Mouse (Mus musculus) midbrain, embryonic 11.5 days (tissue): Measurements from ENCODE around the gene Ckm. TPM values are rescaled to one million over a fixed set of nuclear protein-coding genes. Genes with fewer than 3 reads are reported as not detected.
A peak's percentile ranks its signal among the peaks of the same experiment; 100 is the strongest.

ENCODE experiments used
- ATAC-seq: fragments of 200-750 bp; cut with Nextera tagmentation; 2 replicates; pipeline ENCODE4 v1.8.0; 2017; ENCODE audit warnings: moderate TSS enrichment, moderate library complexity; ENCODE audit not compliant: low FRiP score
- DNase-seq: peaks from one replicate; pipeline ENCODE4 v3.0.0; 2015; ENCODE audit warnings: low spot score; ENCODE audit errors: missing footprints
- H3K27ac ChIP-seq: fragments of 300-500 bp; sonication (generic); 2 replicates; pipeline ENCODE4 v1.5.1; 2014; ENCODE audit warnings: low read depth, low read length
- H3K27me3 ChIP-seq: fragments of 300-500 bp; sonication (generic); 2 replicates; pipeline ENCODE4 v1.6.1; 2014; ENCODE audit warnings: mild to moderate bottlenecking, low read length, moderate library complexity, mixed read lengths; ENCODE audit not compliant: control insufficient read depth, insufficient read depth
- H3K36me3 ChIP-seq: fragments of 300-500 bp; sonication (generic); 2 replicates; pipeline ENCODE4 v1.6.1; 2014; ENCODE audit warnings: mild to moderate bottlenecking, low read length, moderate library complexity, mixed read lengths; ENCODE audit not compliant: control insufficient read depth, insufficient read depth
- H3K4me1 ChIP-seq: fragments of 300-500 bp; sonication (generic); 2 replicates; pipeline ENCODE4 v1.6.1; 2014; ENCODE audit warnings: low read length; ENCODE audit not compliant: control insufficient read depth, insufficient read depth
- H3K4me2 ChIP-seq: fragments of 300-500 bp; sonication (generic); 2 replicates; pipeline ENCODE4 v1.6.1; 2014; ENCODE audit warnings: mild to moderate bottlenecking, moderate library complexity
- H3K4me3 ChIP-seq: fragments of 300-500 bp; sonication (generic); 2 replicates; pipeline ENCODE4 v1.5.1; 2014; ENCODE audit warnings: low read depth, low read length
- H3K9ac ChIP-seq: fragments of 300-500 bp; sonication (generic); 2 replicates; pipeline ENCODE4 v1.6.1; 2014; ENCODE audit warnings: low read length
- H3K9me3 ChIP-seq: fragments of 300-500 bp; sonication (generic); 2 replicates; pipeline ENCODE4 v1.6.1; 2016; ENCODE audit warnings: low read length; ENCODE audit not compliant: control insufficient read depth
- WGBS: fragments of 180-500 bp; shearing (Covaris S2); extraction: QIAGEN DNeasy Blood & Tissue Kit; methylation state at CpG from one replicate; pipeline ENCODE4 v1.1.7; 2014; 5-methylcytosine and 5-hydroxymethylcytosine counted together
- polyA plus RNA-seq: library from polyadenylated mRNA; unstranded; fragments of >200 nt; fragmentation: Nextera tagmentation; extraction: Ambion mirVana; gene quantifications from 2 replicates; pipeline ENCODE4 v1.2.1, GENCODE M21; 2014

Ckm gene
- polyA plus RNA-seq, 1 experiment from 2014 or later, result not detected

DNA sequence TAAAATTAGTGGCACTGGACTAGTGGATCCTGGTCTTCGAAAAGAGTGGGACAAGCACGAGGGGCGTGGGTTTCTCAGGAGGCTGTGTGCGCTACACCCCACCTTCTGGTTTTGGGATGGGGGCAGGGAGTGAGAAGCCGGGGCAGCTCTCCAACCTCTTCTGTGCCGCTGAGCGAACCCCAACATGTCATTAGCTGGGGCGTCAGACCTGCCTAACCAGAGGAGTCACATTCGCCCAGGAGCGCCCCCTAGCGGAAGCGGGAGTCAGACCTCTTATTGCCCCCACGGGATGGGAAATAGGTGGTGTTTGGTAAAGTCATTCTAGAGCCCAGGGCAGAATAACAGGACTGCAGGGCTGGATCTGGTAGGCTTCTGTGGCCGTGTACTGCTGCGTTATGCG lies 42.9 kb upstream of the Ckm start:
- Histone ChIP-seq H3K4me3 (peak overlapping the region; percentile 70), H3K4me1 (peaks cover 27% of the 10 kb centered on the region), H3K4me2 (peak overlapping the region; percentile 83), H3K36me3 (peaks cover 2% of the 10 kb centered on the region; the same call in 1 of the 2 replicates), H3K27ac (no peak overlapping the region; the same call in 1 of the 2 replicates), H3K27me3 (no peaks in the 10 kb centered on the region), H3K9ac (no peak overlapping the region), H3K9me3 (no peaks in the 10 kb centered on the region)
- 12% methylated on average over 16 of the region's 16 CpGs for WGBS
- peak; percentile 95 for DNase-seq
- no peak for ATAC-seq

DNA sequence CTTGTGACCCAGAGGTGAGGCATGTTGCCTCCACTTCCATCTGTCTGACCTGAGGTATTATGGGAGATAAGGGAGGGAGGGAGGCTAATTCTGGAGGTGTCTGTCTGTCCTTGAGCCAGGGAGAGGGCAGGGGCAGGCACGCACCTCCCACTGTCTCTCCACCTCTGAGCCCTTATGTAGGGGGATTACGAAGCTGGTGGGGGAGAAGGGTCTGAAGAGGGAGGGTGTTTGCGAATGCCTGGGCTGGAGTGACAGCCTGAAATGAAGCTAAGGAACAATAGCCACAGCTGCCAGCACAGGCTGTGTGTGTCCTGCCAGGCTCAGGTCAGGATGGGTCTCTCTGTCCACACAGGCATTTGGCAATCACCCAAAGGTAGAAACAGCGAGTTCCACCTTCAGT lies 42.3 kb upstream of the Ckm start:
- Histone ChIP-seq H3K9ac (no peak overlapping the region), H3K27me3 (no peaks in the 10 kb centered on the region), H3K27ac (peak overlapping the region; percentile 27), H3K4me1 (peaks cover 27% of the 10 kb centered on the region), H3K4me2 (peak overlapping the region; percentile 6; the same call in 1 of the 2 replicates), H3K36me3 (no peaks in the 10 kb centered on the region; the same call in 1 of the 2 replicates), H3K4me3 (no peak overlapping the region), H3K9me3 (no peaks in the 10 kb centered on the region)
- WGBS, result 21% methylated on average over 4 of the region's 4 CpGs
- DNase-seq (peak; percentile 84), ATAC-seq (no peak)

GRCm38 (mm10) chr7:19363881-19364280 lies 40.7 kb upstream of the Ckm start:
- ATAC-seq (no peak), DNase-seq (peak; percentile 96)
- 3% methylated on average over 18 of the region's 18 CpGs for WGBS
- Histone ChIP-seq H3K27me3 (no peaks in the 10 kb centered on the region), H3K9ac (no peak overlapping the region), H3K27ac (no peak overlapping the region), H3K4me3 (no peak overlapping the region), H3K4me2 (no peak overlapping the region), H3K4me1 (peaks cover 18% of the 10 kb centered on the region), H3K36me3 (no peaks in the 10 kb centered on the region), H3K9me3 (no peaks in the 10 kb centered on the region)

DNA sequence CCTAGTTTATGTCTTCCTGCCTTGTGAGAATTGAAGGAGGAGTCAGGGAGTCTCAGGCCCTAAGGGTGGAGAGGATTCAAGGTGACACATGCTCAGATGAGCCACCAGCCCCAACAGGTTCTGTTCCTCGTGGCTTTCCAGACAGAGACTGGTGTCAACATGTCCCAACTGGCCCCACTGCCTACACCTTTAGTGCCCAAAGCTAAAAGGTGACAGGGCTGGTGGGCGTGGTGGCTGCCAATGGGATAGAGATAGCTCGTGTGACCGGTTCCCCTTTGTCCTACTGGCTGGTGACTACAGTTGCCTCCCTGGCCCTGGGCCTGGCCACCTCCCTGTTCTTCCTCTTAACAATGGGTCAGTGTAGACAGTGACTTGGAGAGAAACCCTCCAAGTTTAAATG lies 39.2 kb upstream of the Ckm start:
- WGBS, result 75% methylated on average over 4 of the region's 4 CpGs
- ATAC-seq (no peak), DNase-seq (no peak)
- H3K9me3 ChIP-seq, result no peaks in the 10 kb centered on the region
- H3K9ac ChIP-seq, result no peak overlapping the region
- no peak overlapping the region for H3K4me3 ChIP-seq
- no peak overlapping the region for H3K27ac ChIP-seq
- no peak overlapping the region for H3K4me2 ChIP-seq
- H3K27me3 ChIP-seq, result no peaks in the 10 kb centered on the region
- peaks cover 18% of the 10 kb centered on the region for H3K4me1 ChIP-seq
- H3K36me3 ChIP-seq, result no peaks in the 10 kb centered on the region

DNA sequence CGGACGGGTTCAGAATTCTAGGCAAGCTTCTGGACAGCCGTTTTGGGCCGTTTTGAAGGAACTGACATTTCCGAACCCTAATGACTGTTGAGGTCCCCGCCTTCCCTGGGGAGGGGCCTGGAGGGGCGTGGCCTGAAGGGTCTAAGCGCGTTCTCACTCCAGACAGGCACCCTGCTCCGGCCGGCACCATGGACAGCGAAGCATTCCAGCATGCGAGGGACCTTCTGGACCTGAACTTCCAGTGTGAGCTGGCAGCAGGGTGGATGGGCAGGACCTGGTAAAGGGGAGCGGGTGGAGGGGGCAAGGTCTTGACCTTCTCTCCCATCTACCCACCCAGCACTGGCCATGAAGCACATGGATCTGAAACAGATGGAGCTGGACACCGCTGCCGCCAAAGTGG lies 36.2 kb upstream of the Ckm start:
- Histone ChIP-seq H3K4me2 (no peak overlapping the region), H3K36me3 (no peaks in the 10 kb centered on the region), H3K27ac (no peak overlapping the region), H3K4me1 (no peaks in the 10 kb centered on the region; the same call in 1 of the 2 replicates), H3K27me3 (no peaks in the 10 kb centered on the region), H3K4me3 (no peak overlapping the region), H3K9ac (no peak overlapping the region), H3K9me3 (no peaks in the 10 kb centered on the region)
- peak; percentile 75 for DNase-seq
- WGBS, result 25% methylated on average over 16 of the region's 16 CpGs
- no peak for ATAC-seq

DNA sequence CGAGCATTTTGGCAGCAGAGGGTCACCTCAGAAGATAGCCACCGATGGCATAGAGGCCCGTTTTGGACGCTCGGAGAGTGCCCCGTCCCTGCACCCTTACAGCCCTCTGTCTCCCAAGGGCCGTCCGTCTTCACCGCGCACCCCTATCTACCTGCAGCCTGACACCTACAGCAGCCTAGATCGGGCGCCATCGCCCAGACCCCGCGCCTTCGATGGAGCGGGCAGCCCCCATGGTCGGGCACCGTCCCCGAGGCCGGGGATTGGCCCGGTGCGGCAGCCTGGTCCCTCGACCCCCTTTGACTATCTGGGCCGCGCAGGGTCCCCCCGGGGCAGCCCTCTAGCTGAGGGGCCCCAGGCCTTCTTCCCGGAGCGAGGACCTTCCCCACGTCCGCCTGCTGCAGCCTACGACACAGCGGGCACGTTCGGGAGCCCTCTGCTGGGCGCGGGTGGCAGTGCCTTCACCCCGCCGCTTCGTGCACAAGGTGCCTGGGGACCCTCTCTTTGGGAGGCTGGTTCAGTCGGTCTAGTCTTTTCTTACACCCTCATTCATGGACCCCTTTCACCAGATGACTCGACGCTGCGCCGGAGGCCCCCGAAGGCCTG lies 34.7 kb upstream of the Ckm start:
- peak overlapping the region; percentile 37 for H3K4me3 ChIP-seq
- peak overlapping the region; percentile 50 for H3K4me2 ChIP-seq
- H3K9me3 ChIP-seq, result no peaks in the 10 kb centered on the region
- no peaks in the 10 kb centered on the region for H3K4me1 ChIP-seq
- ATAC-seq (peak; percentile 91), DNase-seq (peak; percentile 98)
- 11% methylated on average over 46 of the region's 46 CpGs for WGBS
- H3K36me3 ChIP-seq, result no peaks in the 10 kb centered on the region
- H3K9ac ChIP-seq, result peak overlapping the region; percentile 71
- no peaks in the 10 kb centered on the region for H3K27me3 ChIP-seq
- no peak overlapping the region for H3K27ac ChIP-seq

- 82% methylated on average over 2 of the region's 2 CpGs for WGBS
Observed at GRCm38 (mm10) chr7:19373367-19373766, 31.2 kb upstream of the Ckm start.

DNA sequence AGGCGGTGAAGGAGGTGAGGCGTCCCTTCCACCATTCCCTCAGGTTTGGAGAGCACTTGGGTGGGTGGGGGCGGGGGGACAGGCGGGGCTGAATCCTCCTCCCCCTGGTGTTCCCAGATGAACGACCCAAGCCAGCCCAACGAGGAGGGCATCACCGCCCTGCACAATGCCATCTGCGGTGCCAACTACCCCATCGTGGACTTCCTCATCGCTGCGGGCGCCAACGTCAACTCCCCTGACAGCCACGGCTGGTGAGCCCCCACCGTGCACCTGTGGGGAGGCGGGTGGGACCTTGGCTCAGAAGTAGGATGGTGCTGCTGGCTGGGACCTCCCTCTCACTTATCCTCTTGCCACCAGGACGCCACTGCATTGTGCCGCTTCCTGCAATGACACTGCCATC lies 29.2 kb upstream of the Ckm start:
- WGBS, result 83% methylated on average over 18 of the region's 18 CpGs
- ATAC-seq (no peak), DNase-seq (peak; percentile 31)
- H3K4me1 ChIP-seq, result no peaks in the 10 kb centered on the region
- no peak overlapping the region for H3K4me3 ChIP-seq
- no peak overlapping the region for H3K27ac ChIP-seq
- no peak overlapping the region for H3K4me2 ChIP-seq
- H3K36me3 ChIP-seq, result no peaks in the 10 kb centered on the region; the same call in 1 of the 2 replicates
- no peaks in the 10 kb centered on the region for H3K9me3 ChIP-seq
- H3K27me3 ChIP-seq, result no peaks in the 10 kb centered on the region
- no peak overlapping the region for H3K9ac ChIP-seq

More at GRCm38 (mm10) chr7:19373367-19373766, 31.2 kb upstream of the Ckm start:
- ATAC-seq (no peak), DNase-seq (no peak)
- H3K4me2 ChIP-seq, result no peak overlapping the region
- no peaks in the 10 kb centered on the region for H3K4me1 ChIP-seq
- no peak overlapping the region for H3K4me3 ChIP-seq
- H3K9me3 ChIP-seq, result no peaks in the 10 kb centered on the region
- no peaks in the 10 kb centered on the region for H3K27me3 ChIP-seq
- no peaks in the 10 kb centered on the region; the same call in 1 of the 2 replicates for H3K36me3 ChIP-seq
- H3K9ac ChIP-seq, result no peak overlapping the region
- no peak overlapping the region for H3K27ac ChIP-seq

DNA sequence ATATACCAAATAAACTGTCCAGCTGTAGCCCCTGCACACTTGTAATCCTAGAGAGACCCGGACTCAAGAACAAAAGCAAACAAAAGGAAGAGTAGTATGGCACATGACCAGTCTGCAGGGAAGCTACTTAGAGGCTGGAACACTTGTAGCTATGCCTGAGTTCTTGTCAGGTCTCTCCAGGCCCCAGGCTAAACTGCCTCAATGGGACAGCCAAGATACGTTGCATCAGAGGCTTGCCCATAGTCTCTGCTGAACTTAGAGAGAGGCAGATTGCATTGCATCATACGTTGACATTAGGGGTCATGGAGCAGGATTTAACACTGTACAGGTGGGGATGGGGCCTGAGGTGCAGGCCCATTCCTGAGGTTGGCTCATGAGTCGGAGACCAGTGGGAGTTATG lies 28.6 kb upstream of the Ckm start:
- 83% methylated on average over 4 of the region's 4 CpGs for WGBS
- no peaks in the 10 kb centered on the region for H3K9me3 ChIP-seq
- no peak overlapping the region for H3K27ac ChIP-seq
- no peak overlapping the region for H3K4me2 ChIP-seq
- H3K9ac ChIP-seq, result no peak overlapping the region
- ATAC-seq (no peak), DNase-seq (peak; percentile 59)
- H3K4me3 ChIP-seq, result no peak overlapping the region
- H3K4me1 ChIP-seq, result no peaks in the 10 kb centered on the region
- H3K36me3 ChIP-seq, result no peaks in the 10 kb centered on the region; the same call in 1 of the 2 replicates
- no peaks in the 10 kb centered on the region for H3K27me3 ChIP-seq
